Mouse (Mus musculus): ENCODE measurements at regions not wholly inside any gene's neighbourhood (a gene's known extent, or its start where the extent isn't known, plus 50 kb on each side); places are given as distances from the start of the nearest gene placed in this dataset.
"Not testable (repeated sequence)": the region's sequence is repeated elsewhere in the genome, so short reads cannot be mapped to it uniquely, and the experiment has no call there.

DNA sequence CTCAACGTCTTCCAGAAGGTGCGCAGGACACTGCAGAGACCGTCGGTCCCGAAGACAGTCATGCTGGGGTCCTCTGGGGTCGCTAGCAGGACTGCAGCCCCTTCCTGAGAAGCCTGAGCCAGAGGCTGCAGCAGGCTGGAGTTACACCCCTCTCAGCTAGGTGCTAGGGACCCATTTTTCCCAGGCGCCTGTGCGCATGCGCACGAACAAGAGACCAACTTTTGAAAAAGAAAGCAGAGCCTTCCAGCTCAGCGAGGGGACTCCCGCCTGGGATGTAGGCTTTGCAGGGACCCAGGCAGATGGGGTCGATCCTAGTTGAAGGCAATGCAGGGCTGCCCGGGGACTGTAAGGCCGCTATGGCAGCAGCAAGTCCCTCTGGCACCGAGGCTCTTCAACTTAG lies 104.7 kb upstream of the Atg7 start:
- DNase-seq, result not testable (repeated sequence)

DNA sequence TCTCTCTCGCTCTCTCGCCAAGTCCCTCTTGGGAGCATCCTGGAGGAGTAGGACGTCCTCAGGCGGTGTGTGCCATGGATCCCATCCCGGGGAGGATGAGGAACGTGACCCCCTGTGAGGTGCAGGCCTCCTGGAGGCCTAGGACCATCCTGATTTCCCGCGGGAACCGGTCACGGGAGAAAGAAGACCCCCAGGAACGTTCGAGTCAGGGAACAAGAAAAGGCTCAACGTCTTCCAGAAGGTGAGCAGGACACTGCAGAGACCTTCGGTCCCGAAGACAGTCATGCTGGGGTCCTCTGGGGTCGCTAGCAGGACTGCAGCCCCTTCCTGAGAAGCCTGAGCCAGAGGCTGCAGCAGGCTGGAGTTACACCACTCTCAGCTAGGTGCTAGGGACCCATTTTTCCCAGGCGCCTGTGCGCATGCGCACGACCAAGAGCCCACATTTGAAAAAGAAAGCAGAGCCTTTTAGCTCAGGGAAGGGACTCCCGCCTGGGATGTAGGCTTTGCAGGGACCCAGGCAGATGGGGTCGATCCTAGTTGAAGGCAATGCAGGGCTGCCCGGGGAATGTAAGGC lies 92.7 kb upstream of the Atg7 start:
- peak; percentile 85 for DNase-seq

DNA sequence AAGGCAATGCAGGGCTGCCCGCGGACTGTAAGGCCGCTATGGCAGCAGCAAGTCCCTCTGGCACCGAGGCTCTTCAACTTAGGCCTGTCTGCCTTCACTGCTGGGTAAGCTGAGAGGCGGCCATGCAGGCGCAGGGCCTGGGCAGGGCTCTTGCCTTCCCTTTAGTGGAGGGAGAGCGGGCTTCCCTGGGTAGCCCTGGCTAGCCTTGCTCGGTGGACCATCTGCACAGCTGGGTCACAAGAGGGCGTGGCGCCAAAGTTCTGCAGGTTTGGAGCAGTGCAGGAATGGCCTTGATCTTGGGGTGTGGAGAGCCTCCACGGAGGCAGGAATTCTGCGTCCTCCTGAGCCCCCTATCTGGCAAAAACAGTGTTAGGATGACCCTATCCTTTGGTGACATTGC lies 89.8 kb upstream of the Atg7 start:
- DNase-seq, result peak; percentile 94

DNA sequence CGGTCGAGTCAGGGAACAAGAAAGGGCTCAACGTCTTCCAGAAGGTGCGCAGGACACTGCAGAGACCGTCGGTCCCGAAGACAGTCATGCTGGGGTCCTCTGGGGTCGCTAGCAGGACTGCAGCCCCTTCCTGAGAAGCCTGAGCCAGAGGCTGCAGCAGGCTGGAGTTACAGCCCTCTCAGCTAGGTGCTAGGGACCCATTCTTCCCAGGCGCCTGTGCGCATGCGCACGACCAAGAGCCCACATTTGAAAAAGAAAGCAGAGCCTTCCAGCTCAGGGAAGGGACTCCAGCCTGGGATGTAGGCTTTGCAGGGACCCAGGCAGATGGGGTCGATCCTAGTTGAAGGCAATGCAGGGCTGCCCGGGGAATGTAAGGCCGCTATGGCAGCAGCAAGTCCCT lies 87.7 kb upstream of the Atg7 start:
- DNase-seq, result peak; percentile 85

DNA sequence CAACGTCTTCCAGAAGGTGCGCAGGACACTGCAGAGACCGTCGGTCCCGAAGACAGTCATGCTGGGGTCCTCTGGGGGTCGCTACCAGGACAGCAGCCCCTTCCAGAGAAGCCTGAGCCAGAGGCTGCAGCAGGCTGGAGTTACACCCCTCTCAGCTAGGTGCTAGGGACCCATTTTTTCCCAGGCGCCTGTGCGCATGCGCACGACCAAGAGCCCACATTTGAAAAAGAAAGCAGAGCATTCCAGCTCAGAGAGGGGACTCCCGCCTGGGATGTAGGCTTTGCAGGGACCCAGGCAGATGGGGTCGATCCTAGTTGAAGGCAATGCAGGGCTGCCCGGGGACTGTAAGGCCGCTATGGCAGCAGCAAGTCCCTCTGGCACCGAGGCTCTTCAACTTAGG lies 65.6 kb upstream of the Atg7 start:
- DNase-seq, result peak; percentile 92
